Mouse (Mus musculus) kidney, postnatal 0 days (tissue): ENCODE data around the gene Atp2b1. TPM values are rescaled to one million over a fixed set of nuclear protein-coding genes. Genes with fewer than 3 reads are reported as not detected.

Experiments used
- ATAC-seq: fragments of 200-750 bp; cut with Nextera tagmentation; replicated peaks from 2 replicates; pipeline ENCODE4 v1.8.0; 2017; ENCODE audit warnings: low read depth, moderate number of reproducible peaks, moderate TSS enrichment, moderate library complexity; ENCODE audit not compliant: low FRiP score
- DNase-seq: peaks from one replicate; pipeline ENCODE4 v3.0.0-alpha.2; 2016; ENCODE audit warnings: low spot score
- H3K27ac ChIP-seq: fragments of 300-500 bp; sonication (generic); 2 replicates; pipeline ENCODE4 v1.5.1; 2014; ENCODE audit warnings: mild to moderate bottlenecking
- H3K27me3 ChIP-seq: fragments of 300-500 bp; sonication (generic); 2 replicates; pipeline ENCODE4 v1.6.1; 2014; ENCODE audit warnings: low read length, mixed read lengths; ENCODE audit not compliant: insufficient read depth
- H3K36me3 ChIP-seq: fragments of 300-500 bp; sonication (generic); 2 replicates; pipeline ENCODE4 v1.6.1; 2014; ENCODE audit warnings: low read length, mixed read lengths; ENCODE audit not compliant: insufficient read depth
- H3K4me1 ChIP-seq: fragments of 300-500 bp; sonication (generic); replicated peaks from 2 replicates; pipeline ENCODE4 v1.6.1; 2014; ENCODE audit warnings: antibody characterized with exemption, low read length, mixed read lengths; ENCODE audit not compliant: insufficient read depth
- H3K4me2 ChIP-seq: fragments of 300-500 bp; sonication (generic); 2 replicates; pipeline ENCODE4 v1.6.1; 2014; ENCODE audit warnings: mild to moderate bottlenecking, low read length, moderate library complexity, mixed read lengths
- H3K4me3 ChIP-seq: fragments of 300-500 bp; sonication (generic); replicated peaks from 2 replicates; pipeline ENCODE4 v1.5.1; 2014; ENCODE audit warnings: low read depth, low read length
- H3K9ac ChIP-seq: fragments of 300-500 bp; sonication (generic); 2 replicates; pipeline ENCODE4 v1.6.1; 2014; ENCODE audit warnings: low read depth, low read length
- H3K9me3 ChIP-seq: fragments of 300-500 bp; sonication (generic); replicated peaks from 2 replicates; pipeline ENCODE4 v1.6.1; 2016; ENCODE audit warnings: low read length, inconsistent platforms, mixed read lengths
- CTCF ChIP-seq: IDR thresholded peaks from 2 replicates; pipeline ENCODE4 v1.5.1; 2016; ENCODE audit warnings: antibody characterized with exemption, low read depth, mild to moderate bottlenecking, moderate library complexity
- WGBS: fragments of 180-500 bp; shearing (Covaris S2); extraction: QIAGEN DNeasy Blood & Tissue Kit; methylation state at CpG from one replicate; pipeline ENCODE4 v1.1.7; 2014; 5-methylcytosine and 5-hydroxymethylcytosine counted together
- polyA plus RNA-seq: library from polyadenylated mRNA; unstranded; fragments of >200 nt; fragmentation: Nextera tagmentation; extraction: Ambion mirVana; gene quantifications from 2 replicates; pipeline ENCODE4 v1.2.1, GENCODE M21; 2015

Atp2b1 gene
- polyA plus RNA-seq, 1 experiment from 2014 or later: 167 TPM

DNA sequence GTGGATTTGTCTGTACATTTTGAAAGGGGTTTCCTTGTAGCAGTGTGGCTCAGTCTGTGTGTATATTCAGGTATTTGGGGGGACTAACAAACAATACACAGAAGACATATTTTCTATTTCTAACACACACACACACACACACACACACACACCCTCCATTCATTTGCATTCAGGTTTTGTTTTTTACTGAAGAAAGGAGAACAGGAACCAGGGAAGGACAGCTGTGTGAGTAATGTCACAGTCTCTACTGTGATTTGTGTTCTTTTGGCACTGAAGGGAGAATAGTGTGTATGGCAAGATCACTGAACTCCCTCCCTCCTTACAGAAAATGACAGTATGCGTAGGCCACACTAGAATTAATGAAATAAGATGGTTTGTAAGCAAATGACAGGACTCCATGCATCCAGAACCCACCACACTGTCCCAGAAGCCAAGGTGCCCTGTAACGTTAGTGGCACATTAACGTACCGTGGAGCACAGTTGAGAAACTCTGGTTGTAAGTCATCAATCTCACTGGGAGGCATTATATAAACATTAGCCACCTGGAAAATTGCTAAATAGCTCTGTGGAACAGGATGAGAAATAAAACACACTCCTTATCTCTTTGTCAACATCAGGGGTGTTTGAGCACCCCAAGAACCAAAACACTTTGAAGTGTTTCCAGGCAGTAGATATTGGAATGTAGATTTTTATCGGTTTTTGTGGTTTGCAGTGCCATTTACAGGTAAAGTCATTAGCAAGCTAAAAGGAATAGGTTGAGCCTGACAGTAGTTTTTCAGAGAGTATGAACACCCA is 132.7 kb downstream of the Atp2b1 start:
- Histone ChIP-seq H3K36me3 (no peaks in the 10 kb centered on the region), H3K27me3 (no peaks in the 10 kb centered on the region), H3K4me3 (no peak overlapping the region), H3K4me1 (no peaks in the 10 kb centered on the region), H3K27ac (no peak overlapping the region), H3K4me2 (no peak overlapping the region), H3K9me3 (no peaks in the 10 kb centered on the region), H3K9ac (no peak overlapping the region)
- DNase-seq: peak; percentile 55
- no peak for ATAC-seq
- WGBS: 17% methylated on average over 5 of the region's 5 CpGs
- no peak for TF ChIP-seq CTCF

DNA sequence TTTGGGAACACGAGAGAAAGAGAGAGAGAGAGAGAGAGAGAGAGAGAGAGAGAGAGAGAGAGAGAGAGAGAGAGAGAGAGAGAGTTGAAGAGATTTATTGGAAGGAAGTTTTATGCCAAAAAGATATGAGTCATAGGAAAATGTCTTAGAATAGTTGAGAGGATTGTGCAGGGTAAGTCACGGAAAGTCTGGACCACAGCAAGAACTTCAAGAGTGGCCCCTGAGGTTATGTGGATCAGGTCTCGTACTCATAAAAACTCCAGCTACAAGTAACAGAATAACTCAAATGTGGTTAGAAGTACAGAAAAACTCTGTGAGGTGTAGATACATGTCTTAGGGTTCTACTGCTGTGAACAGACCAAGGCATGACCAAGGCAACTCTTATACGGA is 133.3 kb downstream of the Atp2b1 start:
- 54% methylated on average over 4 of the region's 4 CpGs for WGBS
- Histone ChIP-seq H3K9me3 (no peaks in the 10 kb centered on the region), H3K27ac (no peak overlapping the region), H3K27me3 (no peaks in the 10 kb centered on the region), H3K36me3 (no peaks in the 10 kb centered on the region), H3K4me3 (no peak overlapping the region), H3K9ac (no peak overlapping the region), H3K4me2 (no peak overlapping the region), H3K4me1 (no peaks in the 10 kb centered on the region)
- no peak for TF ChIP-seq CTCF
- ATAC-seq: no peak
- peak; percentile 15 for DNase-seq

DNA sequence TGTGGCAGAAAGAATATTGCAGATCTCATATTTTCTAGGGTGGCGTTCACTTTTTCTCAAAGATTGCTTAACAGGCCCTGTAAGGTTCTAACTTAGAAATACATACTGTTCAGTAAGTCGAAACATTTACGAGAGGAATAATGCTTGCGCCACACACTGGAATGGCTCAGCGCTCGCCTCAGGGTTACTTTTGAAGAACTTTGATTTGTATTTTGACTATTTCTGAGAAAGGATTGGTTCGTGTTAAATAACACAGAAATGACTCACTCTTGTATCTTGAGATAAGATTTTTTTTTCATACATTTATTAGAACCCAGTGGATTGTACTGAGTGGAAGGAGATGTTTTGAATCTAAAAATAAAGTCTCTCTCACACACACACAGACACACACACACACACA is 135.9 kb downstream of the Atp2b1 start:
- no peak for DNase-seq

DNA sequence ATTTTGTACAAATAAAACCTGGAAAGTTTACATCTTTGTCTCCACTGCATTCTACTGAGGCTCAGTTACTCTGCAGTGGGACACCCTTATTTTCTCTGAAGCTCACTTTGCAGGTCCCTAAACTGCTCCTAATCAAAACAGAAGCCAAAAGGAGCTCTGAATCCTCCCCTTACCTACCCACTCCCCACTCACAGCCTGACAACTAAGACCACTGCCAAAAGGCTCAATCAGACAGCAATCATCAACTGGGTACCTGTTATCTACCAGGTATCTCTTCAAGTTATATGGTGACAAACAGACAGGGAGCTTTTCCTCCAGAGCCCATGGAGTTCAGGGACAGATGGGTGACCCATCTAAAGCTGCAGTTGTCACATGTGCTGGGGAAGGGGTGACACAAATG is 138.9 kb downstream of the Atp2b1 start:
- TF ChIP-seq CTCF: no peak
- no peak for ATAC-seq

More for the DNA sequence above, 135.9 kb downstream of the Atp2b1 start:
- H3K9me3 ChIP-seq: no peaks in the 10 kb centered on the region
- no peak overlapping the region for H3K9ac ChIP-seq
- H3K36me3 ChIP-seq: no peaks in the 10 kb centered on the region
- no peak overlapping the region for H3K27ac ChIP-seq
- WGBS: 84% methylated on average over 7 of the region's 7 CpGs
- ATAC-seq: no peak
- no peaks in the 10 kb centered on the region for H3K4me1 ChIP-seq
- TF ChIP-seq CTCF: no peak
- no peak overlapping the region for H3K4me3 ChIP-seq
- no peaks in the 10 kb centered on the region for H3K27me3 ChIP-seq
- H3K4me2 ChIP-seq: no peak overlapping the region

DNA sequence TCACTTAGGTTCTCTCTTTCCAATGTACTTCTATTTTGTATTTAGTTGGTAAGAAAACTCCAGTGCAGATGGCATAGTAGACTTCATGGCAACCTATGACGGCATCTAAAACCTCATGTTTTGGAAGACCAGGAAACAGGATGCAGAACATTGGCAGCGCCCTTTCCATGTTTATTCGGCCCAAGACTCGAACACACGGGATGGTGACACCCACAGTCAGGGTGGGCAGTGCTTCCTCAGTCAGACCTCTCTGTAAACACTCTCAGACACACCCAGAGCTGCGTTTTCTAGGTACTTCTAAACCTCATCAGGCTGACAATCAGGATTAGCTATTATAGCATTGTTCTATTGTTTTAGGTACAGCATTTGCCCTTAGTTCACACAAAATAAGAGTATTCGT is 146.4 kb downstream of the Atp2b1 start:
- ATAC-seq (no peak), DNase-seq (no peak)
- Histone ChIP-seq H3K27ac (no peak overlapping the region), H3K9me3 (no peaks in the 10 kb centered on the region), H3K9ac (no peak overlapping the region), H3K4me2 (no peak overlapping the region), H3K27me3 (no peaks in the 10 kb centered on the region), H3K4me1 (no peaks in the 10 kb centered on the region), H3K36me3 (no peaks in the 10 kb centered on the region), H3K4me3 (no peak overlapping the region)
- 86% methylated on average over 7 of the region's 7 CpGs for WGBS
- TF ChIP-seq CTCF: no peak

More for the DNA sequence above, 138.9 kb downstream of the Atp2b1 start:
- DNase-seq: no peak
- Histone ChIP-seq H3K4me3 (no peak overlapping the region), H3K36me3 (no peaks in the 10 kb centered on the region), H3K9ac (no peak overlapping the region), H3K27me3 (no peaks in the 10 kb centered on the region), H3K9me3 (no peaks in the 10 kb centered on the region), H3K4me1 (no peaks in the 10 kb centered on the region), H3K4me2 (no peak overlapping the region), H3K27ac (no peak overlapping the region)

DNA sequence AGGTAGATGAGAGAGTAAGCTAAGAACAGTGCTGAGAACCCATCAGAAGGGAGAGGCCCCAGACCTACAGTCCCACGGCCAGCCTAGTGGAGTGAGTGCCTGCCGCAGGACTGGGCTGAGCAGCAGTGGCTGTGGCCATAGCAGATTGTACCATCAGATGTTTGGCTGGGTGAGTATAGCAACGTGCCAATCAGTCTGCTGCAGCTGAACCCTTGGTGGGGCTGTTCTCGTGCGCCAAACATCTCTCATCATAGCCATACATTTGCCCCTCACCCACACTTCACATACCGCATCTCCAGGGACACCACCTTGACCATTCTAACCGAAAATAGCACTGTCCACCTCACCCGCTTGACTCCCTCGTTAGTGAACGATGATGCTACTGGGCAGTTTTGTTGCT is 147.2 kb downstream of the Atp2b1 start:
- Histone ChIP-seq H3K36me3 (no peaks in the 10 kb centered on the region), H3K27ac (no peak overlapping the region), H3K27me3 (no peaks in the 10 kb centered on the region), H3K4me2 (no peak overlapping the region), H3K9me3 (no peaks in the 10 kb centered on the region), H3K4me1 (no peaks in the 10 kb centered on the region), H3K9ac (no peak overlapping the region), H3K4me3 (no peak overlapping the region)
- TF ChIP-seq CTCF: no peak
- DNase-seq (no peak), ATAC-seq (no peak)
- 92% methylated on average over 10 of the region's 10 CpGs for WGBS

DNA sequence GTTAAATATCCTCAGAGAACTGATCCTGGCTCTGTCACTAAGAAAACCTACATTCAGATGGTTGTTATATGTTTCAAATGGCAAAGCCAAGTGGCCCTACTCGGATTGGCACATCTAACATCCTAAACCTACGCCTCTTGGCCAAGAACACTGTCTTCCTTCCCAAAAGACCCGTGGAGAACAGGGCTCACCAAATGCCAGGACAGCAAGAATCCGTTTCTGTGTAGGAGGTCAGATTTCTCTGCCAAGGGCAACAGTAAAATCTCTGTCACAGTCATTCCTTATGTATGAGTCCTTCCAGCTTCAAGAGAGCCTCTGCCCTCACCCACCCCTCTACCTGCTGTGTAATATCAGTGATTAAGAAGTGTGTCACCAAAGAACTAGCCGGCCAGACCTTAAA is 148.3 kb downstream of the Atp2b1 start:
- Histone ChIP-seq H3K27ac (no peak overlapping the region), H3K9me3 (no peaks in the 10 kb centered on the region), H3K9ac (no peak overlapping the region), H3K4me1 (no peaks in the 10 kb centered on the region), H3K4me2 (no peak overlapping the region), H3K36me3 (no peaks in the 10 kb centered on the region), H3K27me3 (no peaks in the 10 kb centered on the region), H3K4me3 (no peak overlapping the region)
- ATAC-seq (no peak), DNase-seq (no peak)
- TF ChIP-seq CTCF: no peak
- WGBS: 67% methylated on average over 5 of the region's 5 CpGs

Other genes starting within 250 kb of the Atp2b1 start
- 14.0 and 15.8 TPM in 2 replicates for gene Poc1b, start 192.6 kb downstream of the Atp2b1 start, polyA plus RNA-seq
- gene Galnt4, start 193.8 kb downstream of the Atp2b1 start, polyA plus RNA-seq: 9.4 and 9.7 TPM in 2 replicates
- gene Phxr2, start 211.9 kb downstream of the Atp2b1 start, polyA plus RNA-seq: not detected in 2 replicates